Mouse (Mus musculus): Measurements from ENCODE around the gene Gm9817.
A peak's percentile ranks its signal among the peaks of the same experiment; 100 is the strongest.

Gene Gm9817

GRCm38 (mm10) chr13:45063146-45063545 is 15.3 kb upstream of the Gm9817 start:
- DNase-seq (ENCODE audit: low read depth, low spot score), result no peak
- no peaks in the 10 kb centered on the region for H3K27me3 ChIP-seq (ENCODE audit: control insufficient read depth, insufficient read depth, low read length, poor library complexity, severe bottlenecking)

GRCm38 (mm10) chr13:45064951-45065350 is 13.5 kb upstream of the Gm9817 start:
- DNase-seq (ENCODE audit: low read depth, low spot score), result no peak
- H3K36me3 ChIP-seq (ENCODE audit: control insufficient read depth, insufficient read depth, low read length, poor library complexity, severe bottlenecking), result no peaks in the 10 kb centered on the region
- H3K27me3 ChIP-seq (ENCODE audit: control insufficient read depth, insufficient read depth, low read length, poor library complexity, severe bottlenecking), result no peaks in the 10 kb centered on the region

More at GRCm38 (mm10) chr13:45063146-45063545, 15.3 kb upstream of the Gm9817 start:
- no peaks in the 10 kb centered on the region for H3K36me3 ChIP-seq (ENCODE audit: control insufficient read depth, insufficient read depth, low read length, poor library complexity, severe bottlenecking)

GRCm38 (mm10) chr13:45070366-45070765 is 8.1 kb upstream of the Gm9817 start:
- DNase-seq (ENCODE audit: low read depth, low spot score), result no peak

GRCm38 (mm10) chr13:45075012-45075411 is 3.5 kb upstream of the Gm9817 start:
- H3K27me3 ChIP-seq (ENCODE audit: control insufficient read depth, insufficient read depth, low read length, poor library complexity, severe bottlenecking), result no peaks in the 10 kb centered on the region
- DNase-seq (ENCODE audit: low read depth, low spot score), result no peak
- H3K36me3 ChIP-seq (ENCODE audit: control insufficient read depth, insufficient read depth, low read length, poor library complexity, severe bottlenecking), result no peaks in the 10 kb centered on the region

More at GRCm38 (mm10) chr13:45070366-45070765, 8.1 kb upstream of the Gm9817 start:
- H3K27me3 ChIP-seq (ENCODE audit: control insufficient read depth, insufficient read depth, low read length, poor library complexity, severe bottlenecking), result no peaks in the 10 kb centered on the region
- no peaks in the 10 kb centered on the region for H3K36me3 ChIP-seq (ENCODE audit: control insufficient read depth, insufficient read depth, low read length, poor library complexity, severe bottlenecking)

- DNase-seq (ENCODE audit: low read depth, low spot score), result no peak
Observed at GRCm38 (mm10) chr13:45075715-45076114, 2.8 kb upstream of the Gm9817 start.

GRCm38 (mm10) chr13:45080771-45081170 is 2.3 kb downstream of the Gm9817 start:
- H3K36me3 ChIP-seq (ENCODE audit: control insufficient read depth, insufficient read depth, low read length, poor library complexity, severe bottlenecking), result no peaks in the 10 kb centered on the region
- no peaks in the 10 kb centered on the region for H3K27me3 ChIP-seq (ENCODE audit: control insufficient read depth, insufficient read depth, low read length, poor library complexity, severe bottlenecking)
- no peak for DNase-seq (ENCODE audit: low read depth, low spot score)

More at GRCm38 (mm10) chr13:45075715-45076114, 2.8 kb upstream of the Gm9817 start:
- no peaks in the 10 kb centered on the region for H3K27me3 ChIP-seq (ENCODE audit: control insufficient read depth, insufficient read depth, low read length, poor library complexity, severe bottlenecking)
- H3K36me3 ChIP-seq (ENCODE audit: control insufficient read depth, insufficient read depth, low read length, poor library complexity, severe bottlenecking), result no peaks in the 10 kb centered on the region

- H3K36me3 ChIP-seq (ENCODE audit: control insufficient read depth, insufficient read depth, low read length, poor library complexity, severe bottlenecking), result no peaks in the 10 kb centered on the region
- no peaks in the 10 kb centered on the region for H3K27me3 ChIP-seq (ENCODE audit: control insufficient read depth, insufficient read depth, low read length, poor library complexity, severe bottlenecking)
- DNase-seq (ENCODE audit: low read depth, low spot score), result no peak
Observed at GRCm38 (mm10) chr13:45083696-45084095, 5.2 kb downstream of the Gm9817 start.

- no peak for DNase-seq (ENCODE audit: low read depth, low spot score)
- Histone ChIP-seq H3K27me3 (ENCODE audit: control insufficient read depth, insufficient read depth, low read length, poor library complexity, severe bottlenecking) (no peaks in the 10 kb centered on the region), H3K36me3 (ENCODE audit: control insufficient read depth, insufficient read depth, low read length, poor library complexity, severe bottlenecking) (no peaks in the 10 kb centered on the region)
Observed at GRCm38 (mm10) chr13:45088796-45089221, 10.3 kb downstream of the Gm9817 start.

GRCm38 (mm10) chr13:45089846-45090245 is 11.4 kb downstream of the Gm9817 start:
- Histone ChIP-seq H3K27me3 (ENCODE audit: control insufficient read depth, insufficient read depth, low read length, poor library complexity, severe bottlenecking) (no peaks in the 10 kb centered on the region), H3K36me3 (ENCODE audit: control insufficient read depth, insufficient read depth, low read length, poor library complexity, severe bottlenecking) (no peaks in the 10 kb centered on the region)
- DNase-seq (ENCODE audit: low read depth, low spot score), result no peak

- Histone ChIP-seq H3K36me3 (ENCODE audit: control insufficient read depth, insufficient read depth, low read length, poor library complexity, severe bottlenecking) (no peaks in the 10 kb centered on the region), H3K27me3 (ENCODE audit: control insufficient read depth, insufficient read depth, low read length, poor library complexity, severe bottlenecking) (no peaks in the 10 kb centered on the region)
- no peak for DNase-seq (ENCODE audit: low read depth, low spot score)
Observed at GRCm38 (mm10) chr13:45092816-45093215, 14.3 kb downstream of the Gm9817 start.

- DNase-seq (ENCODE audit: low read depth, low spot score), result no peak
- no peaks in the 10 kb centered on the region for H3K36me3 ChIP-seq (ENCODE audit: control insufficient read depth, insufficient read depth, low read length, poor library complexity, severe bottlenecking)
- H3K27me3 ChIP-seq (ENCODE audit: control insufficient read depth, insufficient read depth, low read length, poor library complexity, severe bottlenecking), result no peaks in the 10 kb centered on the region
Observed at GRCm38 (mm10) chr13:45095028-45095427, 16.5 kb downstream of the Gm9817 start.

- no peaks in the 10 kb centered on the region for H3K27me3 ChIP-seq (ENCODE audit: control insufficient read depth, insufficient read depth, low read length, poor library complexity, severe bottlenecking)
- no peaks in the 10 kb centered on the region for H3K36me3 ChIP-seq (ENCODE audit: control insufficient read depth, insufficient read depth, low read length, poor library complexity, severe bottlenecking)
- DNase-seq (ENCODE audit: low read depth, low spot score), result no peak
Observed at GRCm38 (mm10) chr13:45099582-45100229, 21.2 kb downstream of the Gm9817 start.

- no peak for DNase-seq (ENCODE audit: low read depth, low spot score)
- Histone ChIP-seq H3K36me3 (ENCODE audit: control insufficient read depth, insufficient read depth, low read length, poor library complexity, severe bottlenecking) (no peaks in the 10 kb centered on the region), H3K27me3 (ENCODE audit: control insufficient read depth, insufficient read depth, low read length, poor library complexity, severe bottlenecking) (no peaks in the 10 kb centered on the region)
Observed at GRCm38 (mm10) chr13:45106480-45106879, 28.0 kb downstream of the Gm9817 start.

GRCm38 (mm10) chr13:45108851-45109390 is 30.4 kb downstream of the Gm9817 start:
- Histone ChIP-seq H3K27me3 (ENCODE audit: control insufficient read depth, insufficient read depth, low read length, poor library complexity, severe bottlenecking) (no peaks in the 10 kb centered on the region), H3K36me3 (ENCODE audit: control insufficient read depth, insufficient read depth, low read length, poor library complexity, severe bottlenecking) (no peaks in the 10 kb centered on the region)
- peak; percentile 80 for DNase-seq (ENCODE audit: low read depth, low spot score)

GRCm38 (mm10) chr13:45118375-45118774 is 39.9 kb downstream of the Gm9817 start:
- H3K27me3 ChIP-seq (ENCODE audit: control insufficient read depth, insufficient read depth, low read length, poor library complexity, severe bottlenecking), result no peaks in the 10 kb centered on the region
- no peak for DNase-seq (ENCODE audit: low read depth, low spot score)
- no peaks in the 10 kb centered on the region for H3K36me3 ChIP-seq (ENCODE audit: control insufficient read depth, insufficient read depth, low read length, poor library complexity, severe bottlenecking)

GRCm38 (mm10) chr13:45118822-45119221 is 40.3 kb downstream of the Gm9817 start:
- H3K27me3 ChIP-seq (ENCODE audit: control insufficient read depth, insufficient read depth, low read length, poor library complexity, severe bottlenecking), result no peaks in the 10 kb centered on the region
- H3K36me3 ChIP-seq (ENCODE audit: control insufficient read depth, insufficient read depth, low read length, poor library complexity, severe bottlenecking), result no peaks in the 10 kb centered on the region
- DNase-seq (ENCODE audit: low read depth, low spot score), result no peak

Measured in splenic B cell, adult 2 months (primary cell).